Mouse (Mus musculus): ENCODE results near the gene AC153137.1.
A peak's percentile ranks its signal among the peaks of the same experiment; 100 is the strongest.

DNA sequence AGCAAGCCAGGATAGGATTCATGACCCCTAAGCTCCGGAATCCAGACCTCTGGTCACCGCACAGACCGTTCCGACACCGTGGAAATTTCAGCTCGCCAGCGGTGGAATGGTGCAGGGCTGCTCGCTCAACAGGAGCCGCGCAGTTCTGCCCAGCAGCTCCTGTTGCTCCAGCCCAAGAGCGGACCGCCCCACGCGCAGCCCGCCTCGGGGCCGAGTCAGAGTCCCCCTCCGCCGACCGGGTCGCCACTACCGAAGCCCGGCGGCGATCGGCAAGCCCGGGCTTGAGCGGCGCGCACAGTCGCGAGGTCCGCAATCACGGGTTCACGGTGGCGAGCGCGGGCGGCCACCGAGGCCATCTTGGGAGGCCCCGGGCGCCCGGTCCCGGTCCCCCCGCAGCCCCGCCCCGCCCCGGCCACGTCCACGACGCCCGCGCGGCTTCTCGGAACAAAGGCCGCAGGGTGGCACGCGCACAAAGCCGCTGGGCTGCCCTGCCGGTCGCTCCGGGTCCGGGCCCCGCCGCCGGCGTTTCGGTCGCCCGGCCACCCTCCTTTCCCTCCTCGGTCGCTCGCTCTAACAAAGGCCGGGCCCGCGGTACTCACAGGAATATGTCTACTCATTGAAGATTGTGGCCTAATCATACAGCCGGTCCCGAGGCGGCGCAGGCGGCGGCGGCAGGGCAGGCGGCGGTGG lies 28.7 kb downstream of the AC153137.1 start:
- TF ChIP-seq POLR2A (IDR thresholded peaks at IDR 0.05; ENCODE audit: borderline replicate concordance, control insufficient read depth, low read depth, low read length) (peak; percentile 19; the same call in 1 of the 2 replicates), CTCF (IDR thresholded peaks at IDR 0.05; ENCODE audit: control insufficient read depth, insufficient read depth, low read length) (no peak)
